Mouse (Mus musculus) skeletal muscle tissue, adult 2 months (tissue): ENCODE data around the gene Eci2.
A peak's percentile ranks its signal among the peaks of the same experiment; 100 is the strongest.
"Not testable (repeated sequence)": the region's sequence is repeated elsewhere in the genome, so short reads cannot be mapped to it uniquely, and the experiment has no call there.

Experiments used
- DNase-seq: peaks from one replicate; pipeline ENCODE4 v3.0.0-alpha.2; 2012; ENCODE audit warnings: low read depth, low spot score

The Eci2 gene

GRCm38 (mm10) chr13:34993085-34993484 is 33.8 kb downstream of the Eci2 start:
- no peak for DNase-seq

- DNase-seq: no peak
These were observed 35.2 kb downstream of the Eci2 start for GRCm38 (mm10) chr13:34991581-34992273.

- DNase-seq: not testable (repeated sequence)
These were observed 43.4 kb downstream of the Eci2 start for GRCm38 (mm10) chr13:34983479-34983878.

DNA sequence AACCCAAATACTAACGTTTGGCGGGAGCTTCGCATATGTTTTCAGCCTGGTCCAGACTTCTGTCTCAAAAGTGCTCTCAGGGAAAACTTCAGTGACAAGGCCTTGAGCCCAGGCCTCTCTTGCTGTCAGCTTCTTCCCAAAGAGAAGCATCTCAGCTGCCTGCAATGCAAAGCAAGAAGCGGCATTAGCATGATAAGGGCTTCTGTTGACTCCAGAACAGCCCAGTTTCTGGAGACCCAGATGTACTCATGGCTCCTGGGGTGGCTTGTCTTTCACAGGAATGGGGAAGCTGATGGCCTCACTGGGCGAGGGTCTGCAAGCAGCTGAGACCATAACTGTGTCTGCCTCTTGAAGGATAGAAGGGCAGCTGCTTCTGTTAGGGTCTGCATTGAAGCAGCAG is 48.3 kb downstream of the Eci2 start:
- not testable (repeated sequence) for DNase-seq

GRCm38 (mm10) chr13:34977410-34977809 is 49.5 kb downstream of the Eci2 start:
- no peak for DNase-seq

DNA sequence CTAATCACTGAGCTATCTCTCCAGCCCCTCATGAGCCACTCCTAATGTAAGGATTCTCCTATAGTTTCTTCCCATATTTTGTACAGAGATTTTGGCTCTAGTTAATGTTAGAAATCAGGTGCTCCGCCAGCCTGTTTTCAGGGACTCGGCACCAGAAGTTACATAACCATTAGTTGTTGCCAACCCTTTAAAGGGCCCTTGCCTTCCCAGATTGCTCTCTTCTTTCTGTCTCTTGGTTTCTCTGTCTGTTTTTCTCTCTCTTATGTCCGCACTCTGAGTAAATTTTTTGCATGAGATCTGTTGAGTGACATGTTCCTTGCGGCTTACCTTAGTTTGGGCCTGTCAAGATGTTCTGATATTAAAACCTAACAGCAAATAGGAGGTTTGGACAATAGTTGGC is 50.8 kb downstream of the Eci2 start:
- DNase-seq: no peak

GRCm38 (mm10) chr13:34973770-34974169 is 53.1 kb downstream of the Eci2 start:
- no peak for DNase-seq

GRCm38 (mm10) chr13:34973149-34973548 is 53.7 kb downstream of the Eci2 start:
- DNase-seq: no peak

GRCm38 (mm10) chr13:34972456-34972855 is 54.4 kb downstream of the Eci2 start:
- not testable (repeated sequence) for DNase-seq

DNA sequence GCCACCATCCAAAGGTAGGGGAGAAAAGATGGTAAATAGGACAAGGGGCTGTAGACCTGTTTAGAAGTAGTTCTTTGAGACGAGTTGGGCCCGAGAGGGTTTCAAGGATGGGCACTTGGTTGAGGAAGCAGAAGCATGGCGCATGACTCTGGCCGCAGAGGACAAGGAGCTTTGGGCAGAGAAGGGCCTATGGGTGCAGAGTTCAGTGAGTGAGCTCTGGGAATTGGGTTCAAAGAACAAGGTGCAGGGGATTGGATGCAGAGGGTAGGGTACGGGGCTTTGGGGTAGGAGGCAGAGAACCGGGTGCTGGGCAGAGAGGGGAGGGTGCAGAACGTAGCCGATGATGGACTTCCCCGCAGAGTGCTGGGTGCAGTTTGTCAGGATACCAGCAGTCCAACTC is 61.2 kb downstream of the Eci2 start:
- not testable (repeated sequence) for DNase-seq

DNA sequence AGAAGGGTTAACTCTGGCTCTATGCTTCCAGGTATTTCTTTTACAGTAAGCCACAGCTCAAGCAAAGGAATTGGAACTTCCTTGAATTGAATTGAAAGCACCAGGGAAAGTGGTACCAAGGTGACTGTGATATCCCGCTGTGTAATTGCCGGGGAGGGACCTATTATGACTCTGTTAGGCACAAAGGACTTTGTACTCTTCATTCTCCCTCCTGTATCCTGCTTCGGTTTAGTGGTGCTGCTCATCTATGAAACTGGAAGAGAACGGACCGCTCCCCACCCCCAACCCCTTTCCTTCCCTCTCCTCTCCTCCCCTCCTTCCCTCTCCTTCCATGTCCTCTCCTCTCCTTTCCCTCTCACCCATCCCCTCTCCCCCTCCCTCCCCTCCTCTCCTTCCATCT is 62.0 kb downstream of the Eci2 start:
- no peak for DNase-seq

DNA sequence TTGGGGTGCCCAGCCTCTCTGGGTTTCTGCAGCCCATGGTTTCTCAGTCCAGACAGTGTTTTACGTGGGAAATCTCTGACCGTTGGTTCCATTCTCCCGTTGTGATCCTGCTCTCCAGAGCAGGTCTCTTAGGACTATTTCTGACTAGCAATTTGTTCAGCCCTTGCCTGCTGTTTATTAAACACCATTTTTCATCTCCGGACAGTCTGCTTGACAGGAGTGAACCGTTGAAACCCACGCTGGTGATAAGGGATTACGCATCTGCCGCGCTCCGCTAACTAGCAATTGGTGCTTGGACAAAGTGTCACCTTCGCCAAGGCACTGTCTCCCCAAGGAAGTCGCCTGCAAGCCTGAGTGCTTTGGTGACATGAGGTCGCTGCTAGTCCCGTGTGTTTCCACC is 62.5 kb downstream of the Eci2 start:
- DNase-seq: no peak

- DNase-seq: peak; percentile 10
These were observed 63.1 kb downstream of the Eci2 start, which contains the start of gene Eci3 for GRCm38 (mm10) chr13:34963511-34964397. Gene Eci3, minus strand, starts transcription at chr13:34963810.

- no peak for DNase-seq
These were observed 65.7 kb downstream of the Eci2 start for GRCm38 (mm10) chr13:34960996-34961770.

- DNase-seq: not testable (repeated sequence)
These were observed 68.7 kb downstream of the Eci2 start for GRCm38 (mm10) chr13:34958158-34958557.

DNA sequence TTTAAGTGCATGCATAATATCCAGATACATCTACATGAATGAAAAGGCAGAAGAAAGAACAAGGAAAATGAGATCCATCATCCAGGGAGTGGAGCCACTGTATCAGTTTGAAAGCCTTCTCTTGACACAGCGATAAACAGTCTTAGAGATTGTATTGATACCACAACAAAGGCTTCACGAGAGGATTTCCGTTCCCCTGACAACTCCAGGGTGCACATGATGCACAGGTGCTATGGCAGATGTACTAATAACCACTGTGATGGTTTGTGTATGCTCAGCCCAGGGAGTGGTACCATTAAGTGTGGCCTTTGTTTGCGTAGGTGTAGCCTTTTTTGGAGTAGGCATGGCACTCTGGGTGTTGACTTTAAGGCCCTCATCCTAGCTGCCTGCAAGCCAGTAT is 70.0 kb downstream of the Eci2 start:
- no peak for DNase-seq

DNA sequence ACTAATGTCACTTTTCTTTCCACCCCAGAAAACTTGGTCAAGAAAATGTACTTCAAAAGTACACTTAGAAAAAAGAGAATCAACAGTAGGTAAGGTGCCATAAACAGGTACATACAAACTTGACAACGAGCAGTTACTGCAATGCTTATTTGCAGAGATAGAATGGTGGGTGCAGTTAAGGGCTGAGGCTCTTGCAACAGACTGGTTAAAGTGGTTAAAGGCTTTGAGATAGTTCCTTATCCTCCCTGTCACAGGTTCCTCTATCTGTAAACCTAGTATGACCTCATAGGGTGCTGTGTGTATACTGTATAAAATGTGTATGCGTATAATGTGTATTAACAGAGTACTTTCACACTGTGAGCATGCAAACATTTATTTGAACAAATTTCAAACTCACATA is 75.5 kb downstream of the Eci2 start:
- not testable (repeated sequence) for DNase-seq

GRCm38 (mm10) chr13:34942370-34942769 is 84.5 kb downstream of the Eci2 start:
- DNase-seq: no peak

- DNase-seq: no peak
These were observed 91.8 kb downstream of the Eci2 start for GRCm38 (mm10) chr13:34934931-34935644.
